Mouse (Mus musculus): ENCODE measurements around the gene AA467197. TPM values are rescaled to one million over a fixed set of nuclear protein-coding genes. Genes with fewer than 3 reads are reported as not detected.
A peak's percentile ranks its signal among the peaks of the same experiment; 100 is the strongest.

The AA467197 gene
- 8.0 and 31.5 TPM in 2 replicates for polyA plus RNA-seq (2011; ENCODE audit: insufficient read depth, insufficient read length, low replicate concordance, missing spikeins)

- Histone ChIP-seq H3K27ac (ENCODE audit: control insufficient read depth, insufficient read depth, low read depth, low read length, poor library complexity) (0 out of 2 replicates have a peak within 1 kb of the TSS, but pooled peaks have one; percentile 5), H3K4me1 (ENCODE audit: control insufficient read depth, insufficient read depth, low read length) (no peaks in the 10 kb centered on the region), H3K4me3 (replicated peaks; ENCODE audit: control insufficient read depth, low read depth, low read length) (peak within 1 kb of the TSS; percentile 34)
- 38% methylated on average over 3 of the region's 3 CpGs for WGBS
- TF ChIP-seq CTCF (IDR thresholded peaks at IDR 0.05; ENCODE audit: control insufficient read depth, insufficient read depth, low read length) (no peak), POLR2A (IDR thresholded peaks at IDR 0.05; ENCODE audit: borderline replicate concordance, control insufficient read depth, low read depth, low read length) (no peak)
These were observed at the start of gene AA467197 for GRCm38 (mm10) chr2:122636686-122637085. TSS of gene AA467197 (plus strand) at chr2:122636986.

- 89% methylated on average over 8 of the region's 8 CpGs for WGBS
- Histone ChIP-seq H3K4me1 (ENCODE audit: control insufficient read depth, insufficient read depth, low read length) (no peaks in the 10 kb centered on the region; the same call in 1 of the 2 replicates), H3K27ac (ENCODE audit: control insufficient read depth, insufficient read depth, low read depth, low read length, poor library complexity) (no peak overlapping the region), H3K4me3 (replicated peaks; ENCODE audit: control insufficient read depth, low read depth, low read length) (no peak overlapping the region)
- TF ChIP-seq CTCF (IDR thresholded peaks at IDR 0.05; ENCODE audit: control insufficient read depth, insufficient read depth, low read length): no peak
- no peak for TF ChIP-seq POLR2A (IDR thresholded peaks at IDR 0.05; ENCODE audit: borderline replicate concordance, control insufficient read depth, low read depth, low read length)
These were observed 48.8 kb upstream of the AA467197 start for GRCm38 (mm10) chr2:122587861-122588519.

GRCm38 (mm10) chr2:122590351-122590750 lies 46.4 kb upstream of the AA467197 start:
- H3K4me3 ChIP-seq (replicated peaks; ENCODE audit: control insufficient read depth, low read depth, low read length): no peak overlapping the region
- no peak overlapping the region for H3K27ac ChIP-seq (ENCODE audit: control insufficient read depth, insufficient read depth, low read depth, low read length, poor library complexity)
- TF ChIP-seq CTCF (IDR thresholded peaks at IDR 0.05; ENCODE audit: control insufficient read depth, insufficient read depth, low read length) (no peak), POLR2A (IDR thresholded peaks at IDR 0.05; ENCODE audit: borderline replicate concordance, control insufficient read depth, low read depth, low read length) (no peak)
- WGBS: 65% methylated on average over 1 of the region's 1 CpGs
- H3K4me1 ChIP-seq (ENCODE audit: control insufficient read depth, insufficient read depth, low read length): no peaks in the 10 kb centered on the region

- H3K4me1 ChIP-seq (ENCODE audit: control insufficient read depth, insufficient read depth, low read length): no peaks in the 10 kb centered on the region
- no peak overlapping the region for H3K27ac ChIP-seq (ENCODE audit: control insufficient read depth, insufficient read depth, low read depth, low read length, poor library complexity)
- H3K4me3 ChIP-seq (replicated peaks; ENCODE audit: control insufficient read depth, low read depth, low read length): no peak overlapping the region
- TF ChIP-seq CTCF (IDR thresholded peaks at IDR 0.05; ENCODE audit: control insufficient read depth, insufficient read depth, low read length): no peak
- no peak for TF ChIP-seq POLR2A (IDR thresholded peaks at IDR 0.05; ENCODE audit: borderline replicate concordance, control insufficient read depth, low read depth, low read length)
- 44% methylated on average over 2 of the region's 2 CpGs for WGBS
These were observed 45.6 kb upstream of the AA467197 start for GRCm38 (mm10) chr2:122591213-122591612.

GRCm38 (mm10) chr2:122595461-122595860 lies 41.3 kb upstream of the AA467197 start:
- no peak for TF ChIP-seq POLR2A (IDR thresholded peaks at IDR 0.05; ENCODE audit: borderline replicate concordance, control insufficient read depth, low read depth, low read length)
- no peak for TF ChIP-seq CTCF (IDR thresholded peaks at IDR 0.05; ENCODE audit: control insufficient read depth, insufficient read depth, low read length)
- H3K4me1 ChIP-seq (ENCODE audit: control insufficient read depth, insufficient read depth, low read length): no peaks in the 10 kb centered on the region
- WGBS: 95% methylated on average over 16 of the region's 16 CpGs
- no peak overlapping the region for H3K27ac ChIP-seq (ENCODE audit: control insufficient read depth, insufficient read depth, low read depth, low read length, poor library complexity)
- no peak overlapping the region for H3K4me3 ChIP-seq (replicated peaks; ENCODE audit: control insufficient read depth, low read depth, low read length)

GRCm38 (mm10) chr2:122599736-122600135 lies 37.0 kb upstream of the AA467197 start:
- no peaks in the 10 kb centered on the region for H3K4me1 ChIP-seq (ENCODE audit: control insufficient read depth, insufficient read depth, low read length)
- H3K4me3 ChIP-seq (replicated peaks; ENCODE audit: control insufficient read depth, low read depth, low read length): no peak overlapping the region
- 77% methylated on average over 2 of the region's 2 CpGs for WGBS
- H3K27ac ChIP-seq (ENCODE audit: control insufficient read depth, insufficient read depth, low read depth, low read length, poor library complexity): no peak overlapping the region
- TF ChIP-seq POLR2A (IDR thresholded peaks at IDR 0.05; ENCODE audit: borderline replicate concordance, control insufficient read depth, low read depth, low read length) (no peak), CTCF (IDR thresholded peaks at IDR 0.05; ENCODE audit: control insufficient read depth, insufficient read depth, low read length) (no peak)

- 91% methylated on average over 2 of the region's 2 CpGs for WGBS
These were observed 35.4 kb upstream of the AA467197 start for GRCm38 (mm10) chr2:122601354-122601753.

GRCm38 (mm10) chr2:122605829-122606228 lies 31.0 kb upstream of the AA467197 start:
- H3K4me3 ChIP-seq (replicated peaks; ENCODE audit: control insufficient read depth, low read depth, low read length): no peak overlapping the region
- H3K27ac ChIP-seq (ENCODE audit: control insufficient read depth, insufficient read depth, low read depth, low read length, poor library complexity): no peak overlapping the region
- peaks cover 2% of the 10 kb centered on the region; the same call in 1 of the 2 replicates for H3K4me1 ChIP-seq (ENCODE audit: control insufficient read depth, insufficient read depth, low read length)
- no peak for TF ChIP-seq CTCF (IDR thresholded peaks at IDR 0.05; ENCODE audit: control insufficient read depth, insufficient read depth, low read length)
- TF ChIP-seq POLR2A (IDR thresholded peaks at IDR 0.05; ENCODE audit: borderline replicate concordance, control insufficient read depth, low read depth, low read length): no peak
- WGBS: 93% methylated on average over 5 of the region's 5 CpGs

More at GRCm38 (mm10) chr2:122601354-122601753, 35.4 kb upstream of the AA467197 start:
- H3K4me3 ChIP-seq (replicated peaks; ENCODE audit: control insufficient read depth, low read depth, low read length): no peak overlapping the region
- H3K27ac ChIP-seq (ENCODE audit: control insufficient read depth, insufficient read depth, low read depth, low read length, poor library complexity): no peak overlapping the region
- no peaks in the 10 kb centered on the region for H3K4me1 ChIP-seq (ENCODE audit: control insufficient read depth, insufficient read depth, low read length)
- no peak for TF ChIP-seq CTCF (IDR thresholded peaks at IDR 0.05; ENCODE audit: control insufficient read depth, insufficient read depth, low read length)
- TF ChIP-seq POLR2A (IDR thresholded peaks at IDR 0.05; ENCODE audit: borderline replicate concordance, control insufficient read depth, low read depth, low read length): no peak

All from bone marrow, adult 2 months (tissue).